Mouse (Mus musculus): ENCODE results near the gene Ltbp4.

- TF ChIP-seq CTCF (IDR thresholded peaks at IDR 0.05; ENCODE audit: extremely low read depth, insufficient read depth, insufficient read length, insufficient replicate concordance) (no peak), POLR2A (IDR thresholded peaks at IDR 0.05; ENCODE audit: low read depth, low read length) (no peak)
Observed at GRCm38 (mm10) chr7:27298033-27298610, 39.4 kb downstream of the Ltbp4 start.

Data from spleen, adult 2 months (tissue).